Mouse (Mus musculus): ENCODE measurements around the gene Kbtbd7.

DNA sequence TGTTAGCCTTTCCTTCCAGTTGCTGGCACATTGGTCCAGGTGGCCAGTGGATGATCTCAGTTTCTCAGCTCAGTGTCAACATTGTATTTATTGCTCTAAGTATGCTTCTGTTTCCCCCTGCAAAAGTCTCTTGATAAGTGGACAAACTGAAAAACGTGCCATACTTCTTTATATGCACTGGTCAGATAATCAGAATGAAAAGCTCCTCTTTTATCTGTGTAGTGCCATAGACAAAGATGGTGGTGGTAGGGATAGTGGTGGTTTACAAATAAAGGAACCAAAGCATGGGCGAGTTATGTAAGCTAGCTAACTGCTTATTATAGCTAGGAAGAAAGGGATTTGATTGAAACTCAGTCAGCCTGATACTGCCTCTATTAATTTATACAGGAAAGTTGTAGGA, 18.7 kb upstream of the Kbtbd7 start:
- TF ChIP-seq GATA1 (IDR thresholded peaks at IDR 0.05; ENCODE audit: low read length) (no peak), TAL1 (IDR thresholded peaks at IDR 0.05; ENCODE audit: low read length) (no peak)
